Mouse (Mus musculus) activated CD4-positive, CD25-positive, alpha-beta regulatory T cell, adult 4 months (primary cell): ENCODE data around the gene Rab36. TPM values are rescaled to one million over a fixed set of nuclear protein-coding genes. Genes with fewer than 3 reads are reported as not detected.
A peak's percentile ranks its signal among the peaks of the same experiment; 100 is the strongest.

Experiments
- ATAC-seq: one replicate; pipeline ENCODE4 v1.8.0; 2017
- polyA plus RNA-seq, 2 experiments: library from polyadenylated mRNA; unstranded; fragments of 100-300 nt; shearing (Covaris generic); gene quantifications; one replicate each; pipeline ENCODE4 v1.2.1; 2017

Rab36 gene
- polyA plus RNA-seq, 2 experiments from 2014 or later: 0.19 to 0.60 TPM

DNA sequence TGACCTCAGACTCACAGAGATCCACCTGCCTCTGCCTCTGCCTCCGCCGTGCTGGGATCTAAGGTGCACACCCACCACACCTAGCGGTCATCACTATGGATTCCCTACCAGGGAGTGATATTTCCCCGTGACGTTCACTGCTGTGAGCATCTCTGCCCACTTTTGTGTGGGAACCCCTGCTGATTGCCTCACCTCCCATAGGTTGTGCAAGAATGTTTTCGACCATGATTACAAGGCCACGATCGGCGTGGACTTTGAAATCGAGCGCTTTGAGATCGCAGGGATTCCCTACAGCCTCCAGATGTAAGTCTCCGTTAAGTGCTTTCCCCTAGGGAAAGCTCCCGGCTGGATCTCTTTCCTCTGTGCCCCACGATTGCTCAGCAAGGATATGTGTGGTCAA lies 9.0 kb downstream of the Rab36 start:
- ATAC-seq: no peak

DNA sequence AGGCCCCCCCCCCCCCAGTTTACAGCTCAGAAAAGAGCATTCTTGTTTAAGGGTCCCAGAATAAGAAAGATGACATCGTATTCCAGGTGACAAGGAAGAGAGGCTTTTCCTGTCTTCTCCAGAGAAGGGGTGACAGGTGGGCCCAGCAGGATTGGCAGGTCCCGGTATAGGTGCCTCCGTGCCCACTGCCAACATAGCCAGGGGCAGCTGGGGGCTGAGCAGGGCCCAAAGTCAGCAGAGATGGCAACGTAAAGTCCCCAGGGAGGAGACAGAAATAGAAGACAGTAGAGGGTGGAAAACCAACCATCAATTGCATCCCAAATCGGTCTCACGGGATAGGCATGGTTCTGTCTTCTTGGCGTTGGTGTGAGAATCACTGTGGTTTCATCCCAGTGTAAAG lies 11.9 kb downstream of the Rab36 start:
- ATAC-seq: no peak

DNA sequence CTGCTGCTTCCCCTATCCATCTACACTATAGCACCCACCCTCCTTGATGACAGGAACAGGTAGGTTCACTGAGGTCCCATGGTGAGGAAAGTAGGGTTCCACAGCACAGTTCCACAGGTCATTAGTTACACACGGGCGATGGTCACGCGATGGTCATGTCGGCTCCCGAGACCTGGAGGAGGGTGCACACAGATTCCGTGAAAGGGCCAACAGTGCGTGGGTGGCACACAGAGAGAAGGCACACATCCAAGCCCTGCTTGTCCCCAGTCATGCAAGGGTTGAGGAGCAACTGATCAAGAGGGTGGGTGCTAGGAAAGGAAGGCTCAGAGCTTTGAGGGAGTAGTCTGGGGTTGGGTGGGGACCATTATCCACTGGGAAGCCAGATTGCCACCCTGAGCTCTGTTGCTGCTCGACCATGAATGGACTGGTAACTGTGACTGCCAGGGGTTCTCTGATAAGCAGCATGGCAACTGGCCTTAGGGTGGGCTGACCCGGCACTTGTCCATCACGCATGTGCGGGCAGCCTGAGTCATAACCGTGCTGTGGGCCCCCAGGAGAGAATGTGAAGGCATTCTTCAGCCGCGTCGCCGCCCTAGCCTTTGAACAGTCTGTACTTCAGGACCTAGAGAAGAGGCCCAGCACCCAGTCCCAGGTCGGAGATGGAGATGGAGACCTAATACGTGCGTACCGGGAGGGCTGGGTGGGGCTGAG lies 14.7 kb downstream of the Rab36 start:
- ATAC-seq: no peak

DNA sequence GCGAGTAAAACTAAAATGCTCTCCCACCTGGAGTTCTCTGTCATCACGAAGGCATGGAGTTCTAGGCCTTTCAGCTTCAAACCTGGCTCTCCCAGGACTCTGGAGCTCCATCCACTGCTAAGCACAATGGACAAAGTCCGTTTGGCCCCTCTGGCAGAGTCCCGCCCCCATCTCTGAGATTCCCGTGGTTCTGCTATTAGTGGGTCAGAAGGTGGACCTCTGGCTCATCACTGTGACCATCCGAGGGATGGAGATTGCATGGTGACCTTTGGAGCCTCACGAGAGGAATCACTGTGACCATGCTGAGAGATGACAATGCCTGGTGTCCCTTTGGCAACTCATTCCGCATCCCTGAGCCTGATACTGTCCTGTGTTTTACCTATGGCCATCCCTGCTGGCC lies 16.0 kb downstream of the Rab36 start:
- ATAC-seq: no peak

DNA sequence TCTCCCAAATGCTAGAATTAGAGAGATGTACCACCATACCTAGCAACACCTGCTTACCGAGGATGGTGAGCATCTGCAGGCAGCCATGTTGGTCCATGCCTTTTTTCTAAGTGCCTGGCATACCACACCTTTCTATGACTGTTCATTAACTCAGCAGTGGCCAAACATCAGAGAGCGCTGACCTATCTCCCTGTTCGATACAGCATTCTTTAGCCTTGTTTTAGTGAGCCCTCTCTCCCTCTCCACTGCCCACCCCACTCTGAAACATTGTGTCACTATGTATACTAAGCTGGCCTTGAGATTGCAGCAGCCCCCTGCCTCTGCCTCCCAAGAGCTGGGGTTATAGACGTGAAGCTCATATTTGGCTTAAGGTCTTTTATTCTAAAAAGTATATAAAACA lies 16.8 kb downstream of the Rab36 start:
- ATAC-seq: no peak

DNA sequence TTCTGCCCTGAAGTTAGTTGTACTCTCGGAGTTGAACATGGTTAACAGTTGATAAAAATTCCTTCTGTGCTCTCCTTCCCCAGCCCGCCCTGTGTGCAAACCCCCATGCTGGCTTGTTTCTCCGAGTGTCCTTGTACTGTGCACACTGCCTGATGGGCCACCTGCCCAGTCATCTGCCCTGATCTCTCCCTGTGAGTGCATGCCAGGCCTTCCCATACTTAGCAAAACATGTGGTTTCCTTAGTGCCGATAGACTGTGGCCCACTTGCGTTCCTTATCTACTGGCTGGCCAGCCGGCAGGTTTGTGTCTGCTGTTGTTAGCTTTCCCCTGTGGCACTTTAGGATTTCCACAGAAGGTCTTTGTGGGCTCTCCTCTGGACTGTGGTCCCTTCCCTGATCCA lies 17.3 kb downstream of the Rab36 start:
- no peak for ATAC-seq

DNA sequence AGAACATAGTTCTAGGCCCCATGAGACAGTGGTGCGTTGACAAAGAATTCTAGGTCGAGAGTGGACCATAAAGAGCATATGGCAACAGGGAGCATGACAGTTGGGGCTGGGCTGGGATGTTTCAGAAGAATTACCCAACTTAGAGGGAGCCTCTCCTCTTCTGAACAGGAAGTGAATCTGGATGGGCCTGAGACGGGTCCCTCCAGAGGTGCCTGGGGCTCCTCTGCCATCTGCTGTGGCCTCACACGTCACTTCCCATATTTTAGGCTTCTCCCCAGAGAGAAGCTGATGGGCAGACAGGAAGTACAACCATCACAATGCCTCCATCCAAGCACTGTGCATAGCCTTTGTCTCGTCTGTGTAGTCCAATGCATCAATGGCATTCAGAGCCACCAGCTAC lies 18.8 kb downstream of the Rab36 start:
- no peak for ATAC-seq

DNA sequence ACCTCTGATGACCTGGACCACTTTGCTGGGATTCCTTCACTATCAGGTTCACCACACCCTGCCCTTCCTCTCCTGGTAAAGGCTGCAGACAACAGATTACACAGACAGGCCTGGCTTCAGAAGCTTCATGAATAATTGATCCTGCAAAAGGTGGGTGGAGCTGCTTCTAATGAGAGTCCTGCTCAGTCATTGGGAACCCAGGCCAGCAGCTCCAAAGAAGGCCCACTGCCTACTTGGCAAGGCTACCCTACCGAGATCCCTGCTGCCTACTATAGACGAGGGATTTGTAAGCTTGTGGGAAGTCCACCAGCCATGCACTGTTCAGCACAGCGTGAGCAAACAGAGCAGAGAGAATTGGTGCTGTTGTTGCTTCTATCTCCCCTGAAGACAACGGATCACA lies 19.4 kb downstream of the Rab36 start:
- no peak for ATAC-seq

DNA sequence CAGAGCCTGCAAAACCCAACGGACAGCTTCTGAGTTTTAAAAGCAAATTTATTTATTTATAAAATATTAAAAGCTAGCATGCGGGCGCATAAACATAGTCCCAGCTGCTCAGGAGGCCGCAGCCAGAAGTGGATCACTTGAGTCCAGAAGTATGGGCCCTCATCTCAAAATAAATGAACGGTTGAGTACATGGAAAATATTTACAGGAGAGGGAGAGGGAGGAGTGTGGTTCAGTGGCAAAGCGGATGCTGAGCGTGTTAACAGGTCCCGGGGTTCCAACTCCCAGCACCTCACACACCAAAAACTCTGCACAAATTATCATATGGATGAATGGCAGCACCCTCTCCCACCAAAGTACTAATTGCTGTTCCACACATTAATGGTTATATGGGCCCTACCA lies 21.5 kb downstream of the Rab36 start:
- ATAC-seq: no peak

DNA sequence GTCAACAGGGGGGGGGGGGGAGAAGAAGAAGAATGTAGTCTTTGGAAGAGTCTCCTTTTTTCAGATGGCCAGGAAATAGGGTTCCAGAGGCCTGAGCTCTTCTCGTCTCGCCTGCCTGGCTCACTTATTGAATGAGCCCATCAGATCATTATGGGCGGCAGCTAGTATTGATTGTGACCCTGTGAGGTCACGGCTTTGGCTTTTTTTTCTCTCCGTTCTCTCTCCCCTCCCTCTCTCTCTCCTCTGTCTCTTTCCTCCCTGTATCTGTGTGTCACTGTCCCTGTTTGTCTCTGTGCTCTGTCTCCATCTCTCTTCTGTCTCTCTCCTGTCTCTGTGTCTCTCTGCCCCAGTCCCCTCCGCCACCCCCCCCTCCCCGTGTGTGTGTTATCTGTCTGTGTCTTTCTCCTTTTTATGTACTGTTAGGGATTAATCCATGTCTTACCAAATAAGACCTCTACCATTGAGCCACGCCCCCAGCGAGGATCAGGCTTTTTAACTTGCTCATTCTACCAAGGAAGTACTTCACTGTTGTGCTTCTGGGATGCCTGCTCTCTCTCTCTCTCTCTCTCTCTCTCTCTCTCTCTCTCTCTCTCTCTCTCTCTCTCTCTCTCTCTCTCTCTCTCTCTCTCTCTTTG lies 22.0 kb downstream of the Rab36 start:
- no peak for ATAC-seq

DNA sequence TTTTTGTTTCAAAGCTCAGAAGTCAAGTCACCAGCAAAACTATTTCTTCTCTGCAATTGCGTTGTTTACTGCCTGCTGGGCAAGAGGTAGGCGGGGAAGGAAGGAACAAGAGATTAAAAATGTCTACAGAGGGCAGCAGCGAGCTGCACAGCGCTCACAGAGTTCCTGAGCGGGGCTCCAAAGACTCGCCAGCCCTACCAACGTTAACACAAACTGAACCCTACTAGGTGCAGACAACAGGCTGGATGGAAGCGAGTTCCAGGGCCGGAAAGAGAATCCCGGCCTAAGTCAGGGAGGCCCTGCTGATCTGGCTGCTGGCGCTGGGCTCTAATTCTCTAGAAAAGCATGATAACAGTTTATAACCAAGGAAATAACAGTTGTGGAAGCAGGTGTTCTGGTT lies 22.5 kb downstream of the Rab36 start:
- ATAC-seq: peak; percentile 70

DNA sequence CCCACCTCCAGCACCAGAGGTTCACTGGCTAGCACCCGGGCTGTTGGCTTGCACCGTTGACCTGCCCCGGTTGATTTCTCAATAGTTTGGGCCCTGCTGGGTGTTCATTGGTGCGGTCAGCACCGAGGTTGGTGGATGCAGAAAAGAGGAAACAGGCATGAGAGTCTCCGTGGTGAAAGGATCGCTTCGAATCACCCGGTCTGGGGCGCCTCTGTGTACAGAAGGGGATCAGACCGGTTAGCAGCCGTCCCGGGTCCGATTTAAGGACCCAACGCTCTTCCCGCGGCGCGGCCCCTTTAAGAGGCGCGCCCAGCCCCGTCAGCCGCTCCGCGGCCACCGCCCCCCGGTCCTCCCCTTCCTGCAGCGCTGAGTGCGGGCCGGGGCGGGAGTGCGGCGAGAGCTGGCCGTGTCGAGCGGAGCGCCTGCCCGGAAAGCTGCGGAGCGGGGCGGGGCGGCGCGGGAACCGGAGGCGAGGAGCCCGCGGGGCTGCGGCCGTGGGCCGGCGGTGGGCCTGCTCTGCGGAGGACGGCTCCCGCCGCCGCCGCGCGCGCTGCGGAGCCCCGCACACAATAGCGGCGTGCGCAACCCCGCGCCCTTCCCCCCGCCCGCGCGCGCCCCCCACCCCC lies 23.5 kb downstream of the Rab36 start, which contains the start of gene Bcr:
Bcr (plus strand) TSS at position 376 of the 626 bp plus-strand sequence.
- peak; percentile 80 for ATAC-seq

DNA sequence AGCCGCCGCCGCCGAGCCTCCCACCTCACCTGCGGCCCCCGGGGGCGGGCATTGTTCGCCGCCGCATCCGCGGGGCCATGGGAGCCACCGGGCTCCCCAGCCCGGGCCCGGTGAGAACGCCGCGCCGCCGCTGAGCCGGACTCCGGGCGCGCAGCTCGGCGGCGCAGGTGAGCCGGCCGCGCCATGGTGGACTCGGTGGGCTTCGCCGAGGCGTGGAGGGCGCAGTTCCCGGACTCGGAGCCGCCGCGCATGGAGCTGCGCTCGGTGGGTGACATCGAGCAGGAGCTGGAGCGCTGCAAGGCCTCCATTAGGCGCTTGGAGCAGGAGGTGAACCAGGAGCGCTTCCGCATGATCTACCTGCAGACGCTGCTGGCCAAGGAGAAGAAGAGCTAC lies 24.0 kb downstream of the Rab36 start:
- peak; percentile 21 for ATAC-seq

DNA sequence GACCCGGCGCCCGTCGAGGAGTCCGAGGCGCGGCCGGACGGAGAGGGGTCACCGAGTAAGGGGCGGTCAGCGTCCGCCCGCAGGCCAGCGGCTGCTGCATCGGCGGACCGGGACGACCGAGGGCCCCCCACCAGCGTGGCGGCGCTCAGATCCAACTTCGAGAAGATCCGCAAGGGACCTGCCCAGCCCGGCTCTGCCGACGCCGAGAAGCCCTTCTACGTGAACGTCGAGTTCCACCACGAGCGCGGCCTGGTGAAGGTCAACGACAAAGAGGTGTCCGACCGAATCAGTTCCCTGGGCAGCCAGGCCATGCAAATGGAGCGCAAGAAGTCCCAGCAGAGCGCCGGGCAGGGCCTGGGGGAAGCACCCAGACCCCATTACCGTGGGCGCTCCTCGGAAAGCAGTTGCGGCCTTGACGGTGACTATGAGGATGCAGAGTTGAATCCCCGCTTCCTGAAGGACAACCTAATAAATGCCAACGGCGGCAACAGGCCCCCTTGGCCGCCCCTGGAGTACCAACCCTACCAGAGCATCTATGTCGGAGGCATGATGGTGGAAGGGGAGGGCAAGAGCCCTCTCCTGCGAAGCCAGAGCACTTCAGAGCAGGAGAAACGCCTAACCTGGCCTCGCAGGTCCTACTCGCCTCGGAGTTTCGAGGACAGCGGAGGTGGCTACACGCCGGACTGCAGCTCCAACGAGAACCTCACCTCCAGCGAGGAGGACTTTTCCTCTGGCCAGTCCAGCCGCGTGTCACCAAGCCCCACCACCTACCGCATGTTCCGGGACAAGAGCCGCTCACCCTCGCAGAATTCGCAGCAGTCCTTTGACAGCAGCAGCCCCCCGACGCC lies 24.7 kb downstream of the Rab36 start:
- no peak for ATAC-seq

DNA sequence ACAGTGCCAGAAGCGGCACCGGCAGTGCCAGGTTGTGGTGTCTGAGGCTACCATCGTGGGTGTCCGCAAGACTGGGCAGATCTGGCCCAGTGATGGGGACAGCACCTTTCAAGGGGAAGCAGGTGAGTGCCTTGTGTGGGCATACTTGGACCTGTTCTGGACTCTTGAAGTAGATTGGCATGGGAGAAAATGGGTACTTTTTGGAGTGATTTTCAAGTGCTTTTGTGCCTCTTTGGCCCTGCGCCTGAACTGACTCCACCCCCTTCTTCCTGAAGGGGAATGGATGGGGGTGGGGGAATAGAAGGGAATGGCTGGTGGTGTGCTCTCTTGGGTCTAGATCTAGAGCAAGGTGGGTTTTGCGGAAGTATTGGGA lies 25.3 kb downstream of the Rab36 start:
- no peak for ATAC-seq

DNA sequence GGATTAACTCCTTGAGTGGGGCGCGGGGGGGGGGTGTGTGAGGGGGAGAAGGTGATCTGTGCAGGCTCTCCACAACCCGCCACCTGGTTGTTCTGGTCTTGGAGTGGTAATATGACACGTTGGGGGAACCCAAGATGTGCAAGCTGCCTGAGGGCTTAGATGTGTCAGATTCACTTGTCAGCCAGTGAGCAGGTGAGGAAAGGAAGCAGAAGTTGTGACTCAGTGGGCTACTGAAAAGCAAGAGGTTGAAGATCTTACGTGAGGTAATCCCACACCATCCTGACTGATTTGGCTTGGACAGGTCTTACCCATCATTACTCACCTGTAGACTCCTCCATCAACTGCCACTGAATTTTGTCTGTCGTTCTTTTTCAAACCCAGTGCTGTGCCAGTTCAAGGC lies 25.8 kb downstream of the Rab36 start:
- ATAC-seq: no peak

DNA sequence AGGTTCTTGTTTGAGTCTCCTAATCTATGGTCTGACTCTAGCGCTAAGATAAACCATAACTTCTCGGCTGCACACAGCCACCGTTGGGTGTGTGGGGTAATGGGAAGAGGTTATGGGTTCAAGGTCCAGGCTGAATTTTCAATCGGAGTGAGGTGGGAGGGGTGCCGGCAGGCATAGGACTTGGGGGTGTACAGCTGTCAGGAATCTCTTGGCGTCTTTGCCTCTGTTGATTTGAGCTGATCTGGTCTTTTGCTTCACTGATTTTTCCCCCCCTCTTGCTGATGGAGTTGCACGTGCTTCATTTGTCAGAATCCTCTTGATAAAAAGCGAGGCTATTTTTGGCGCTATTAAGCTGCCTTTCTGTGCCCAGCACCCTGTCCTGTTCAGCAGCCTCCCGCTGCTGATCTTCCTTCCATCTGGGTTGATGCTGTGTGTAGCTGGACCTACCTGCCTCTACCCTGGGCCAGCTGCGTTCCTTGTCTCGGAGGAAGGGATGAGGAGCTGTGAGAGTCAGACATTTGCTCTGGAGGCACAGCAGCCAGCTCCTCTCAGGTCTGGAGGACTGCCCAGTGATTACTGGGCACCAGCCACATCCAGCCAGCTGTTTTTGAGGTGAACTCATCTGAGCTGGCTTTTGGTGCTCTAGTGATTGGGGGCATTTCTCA lies 26.6 kb downstream of the Rab36 start:
- ATAC-seq: no peak

DNA sequence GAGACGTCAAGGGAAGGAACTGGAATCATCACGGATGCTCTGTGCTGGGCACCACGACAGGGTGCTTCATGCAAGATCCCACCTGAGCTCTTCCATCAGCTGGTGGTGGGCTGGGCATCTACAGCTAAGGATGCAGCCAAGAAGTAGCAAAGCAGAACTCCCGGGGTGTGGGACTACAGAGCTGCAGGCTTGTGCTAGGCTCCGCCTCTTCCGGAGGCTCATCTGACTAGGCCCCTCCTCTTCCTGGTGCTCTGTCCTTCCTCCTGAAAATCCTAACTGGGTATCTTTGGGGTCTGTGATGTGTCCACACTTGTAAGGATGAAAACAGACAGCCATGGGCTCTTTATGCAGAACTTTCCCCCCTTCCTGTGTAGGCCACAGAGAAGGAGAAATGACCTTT lies 28.8 kb downstream of the Rab36 start:
- no peak for ATAC-seq

DNA sequence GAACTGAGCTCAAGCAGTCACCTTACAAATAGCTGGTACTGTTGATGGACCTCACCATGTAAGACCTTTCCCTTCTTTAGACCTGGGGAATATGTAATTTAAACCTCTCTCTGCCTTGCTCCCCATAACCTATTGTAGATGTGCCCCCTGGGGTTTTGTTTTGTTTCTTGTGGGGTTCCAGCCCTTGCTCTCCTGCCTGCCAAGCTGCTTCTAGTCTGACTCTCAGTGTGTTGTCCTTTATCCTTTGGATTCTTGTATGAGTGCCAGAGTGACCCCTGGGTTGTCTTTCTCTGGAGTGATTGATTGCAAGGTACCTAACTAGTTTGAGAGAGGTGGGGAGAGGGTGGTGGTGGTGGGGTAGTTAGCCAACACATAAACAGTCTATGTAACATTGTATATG lies 30.6 kb downstream of the Rab36 start:
- no peak for ATAC-seq

DNA sequence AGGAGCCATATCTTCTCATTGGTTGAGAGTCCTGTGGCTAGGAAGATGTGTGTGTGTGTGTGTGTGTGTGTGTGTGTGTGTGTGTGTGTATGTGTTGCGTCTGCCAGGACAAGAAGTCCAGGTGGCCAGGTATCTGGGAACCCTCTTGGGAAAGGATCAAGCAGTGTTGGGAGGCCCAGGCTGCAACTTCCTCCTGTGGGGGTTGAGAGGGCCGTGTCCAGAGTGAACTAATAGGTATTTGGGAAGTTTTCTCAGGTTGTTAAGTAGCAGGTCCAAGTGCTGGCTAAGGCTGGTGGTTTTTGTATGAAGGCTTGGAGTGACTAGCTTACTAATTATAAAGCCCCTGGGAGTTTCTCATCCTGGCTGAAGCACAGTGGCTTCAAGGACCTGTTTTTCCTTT lies 31.2 kb downstream of the Rab36 start:
- no peak for ATAC-seq

DNA sequence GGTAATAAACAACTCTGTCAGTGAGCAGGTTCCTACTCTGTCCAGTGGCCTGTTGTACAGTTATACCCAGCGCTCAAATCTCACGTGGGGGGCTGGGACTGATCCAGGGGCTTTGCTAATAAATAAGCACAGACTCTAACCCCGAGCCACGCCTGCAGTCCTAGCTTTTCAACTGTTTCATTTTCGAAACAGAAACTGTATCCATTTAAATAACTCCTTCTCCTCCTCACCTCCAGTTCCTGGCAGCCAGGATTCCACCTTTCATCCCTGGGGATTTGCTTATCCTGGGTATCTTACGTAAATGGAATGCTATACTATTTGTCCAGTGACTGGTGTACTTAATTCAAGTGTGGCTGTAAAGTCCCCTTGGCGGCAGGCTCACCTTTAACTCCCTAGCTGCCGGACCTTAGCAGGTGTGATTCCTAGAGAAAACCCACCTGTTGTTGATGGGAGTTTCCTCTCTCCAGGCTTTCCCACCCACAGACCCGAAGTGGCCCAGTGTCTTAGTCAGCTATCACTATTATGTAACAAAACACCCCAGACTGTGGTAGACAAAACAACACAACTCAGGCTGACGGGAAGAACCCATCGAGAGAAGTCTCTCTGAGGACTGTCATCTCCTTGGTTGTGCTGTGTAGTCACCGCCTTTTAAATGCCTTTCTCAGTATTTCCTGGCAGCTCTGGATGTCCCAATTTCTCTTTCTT lies 31.9 kb downstream of the Rab36 start:
- ATAC-seq: no peak
